Mouse (Mus musculus) cortical plate, adult 2 months (tissue): ENCODE data around the gene Lmf1.

ENCODE experiments used
- CTCF ChIP-seq: fragments of 200-500 bp; IDR thresholded peaks from 2 replicates; pipeline ENCODE4 v1.5.1; 2011; ENCODE audit warnings: mild to moderate bottlenecking, control low read depth, low read length; ENCODE audit not compliant: insufficient read depth; ENCODE audit errors: extremely low read depth
- POLR2A ChIP-seq: fragments of 200-500 bp; IDR thresholded peaks from 2 replicates; pipeline ENCODE4 v1.6.1; 2011; ENCODE audit warnings: mild to moderate bottlenecking, low read length, control low read depth; ENCODE audit not compliant: insufficient read depth; ENCODE audit errors: extremely low read depth

DNA sequence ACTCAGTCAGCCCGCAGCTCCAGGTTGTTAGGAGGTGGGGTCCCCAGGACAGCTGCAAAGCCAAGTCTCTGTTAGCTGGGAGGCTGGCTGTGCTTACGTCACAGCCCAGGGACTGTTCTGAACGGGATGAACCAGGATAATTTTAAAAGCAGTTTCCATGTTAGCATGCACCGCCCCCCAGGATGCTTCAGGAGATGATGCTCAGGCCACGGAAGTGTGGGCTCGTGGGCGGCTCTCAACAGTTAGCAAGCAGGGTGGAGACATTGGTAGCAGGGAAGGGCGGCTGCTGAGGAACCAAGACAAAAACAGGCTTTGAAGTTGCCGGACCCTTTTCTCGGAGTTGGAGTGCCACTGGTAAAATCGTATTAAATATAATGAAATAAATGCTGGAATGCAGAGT is 45.0 kb downstream of the Lmf1 start:
- no peak for TF ChIP-seq CTCF
- no peak for TF ChIP-seq POLR2A
